Mouse (Mus musculus): Measurements from ENCODE around the gene Slc7a5. TPM values are rescaled to one million over a fixed set of nuclear protein-coding genes. Genes with fewer than 3 reads are reported as not detected.

Slc7a5 gene
- polyA plus RNA-seq, 1 experiment from 2014 or later: 19.8 TPM

DNA sequence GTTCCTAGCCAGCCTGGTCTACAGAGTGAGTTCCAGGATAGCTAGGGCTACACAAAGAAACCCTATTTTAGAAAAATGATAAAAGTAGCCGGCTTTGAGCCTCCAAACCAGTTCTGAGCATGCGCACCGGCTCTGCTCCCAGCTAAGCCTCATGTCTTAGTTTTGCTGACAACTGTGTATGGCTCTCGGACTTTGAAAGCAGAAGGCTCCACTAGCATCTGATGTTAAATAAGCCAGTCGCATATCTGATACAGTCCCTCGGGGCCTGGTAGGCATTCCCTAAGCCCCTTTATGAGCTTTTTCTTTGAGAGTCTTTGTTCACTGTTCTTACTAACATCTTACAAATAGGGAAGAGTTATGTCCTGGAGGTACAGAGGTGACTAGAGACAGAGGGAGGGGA lies 59.5 kb downstream of the Slc7a5 start:
- Histone ChIP-seq H3K27ac (ENCODE audit: low read length) (no peak overlapping the region), H3K4me2 (ENCODE audit: low read depth, low read length) (no peak overlapping the region), H3K9ac (ENCODE audit: low read length) (no peak overlapping the region), H3K9me3 (replicated peaks; ENCODE audit: control insufficient read depth, low read length) (no peaks in the 10 kb centered on the region), H3K4me1 (ENCODE audit: control insufficient read depth, insufficient read depth, low read length) (peaks cover 14% of the 10 kb centered on the region), H3K27me3 (ENCODE audit: control insufficient read depth, insufficient read depth, low read length) (no peaks in the 10 kb centered on the region), H3K36me3 (ENCODE audit: control insufficient read depth, insufficient read depth, low read length) (no peaks in the 10 kb centered on the region), H3K4me3 (replicated peaks; ENCODE audit: low read length) (no peak overlapping the region)
- no peak for ATAC-seq (ENCODE audit: insufficient read depth, low FRiP score)
- WGBS: 70% methylated on average over 6 of the region's 6 CpGs

GRCm38 (mm10) chr8:121847261-121847822 lies 60.2 kb downstream of the Slc7a5 start:
- Histone ChIP-seq H3K27ac (ENCODE audit: low read length) (no peak overlapping the region), H3K9ac (ENCODE audit: low read length) (no peak overlapping the region), H3K36me3 (ENCODE audit: control insufficient read depth, insufficient read depth, low read length) (no peaks in the 10 kb centered on the region), H3K4me3 (replicated peaks; ENCODE audit: low read length) (no peak overlapping the region), H3K4me1 (ENCODE audit: control insufficient read depth, insufficient read depth, low read length) (peaks cover 14% of the 10 kb centered on the region), H3K4me2 (ENCODE audit: low read depth, low read length) (no peak overlapping the region), H3K9me3 (replicated peaks; ENCODE audit: control insufficient read depth, low read length) (no peaks in the 10 kb centered on the region), H3K27me3 (ENCODE audit: control insufficient read depth, insufficient read depth, low read length) (no peaks in the 10 kb centered on the region)
- 74% methylated on average over 10 of the region's 10 CpGs for WGBS
- ATAC-seq (ENCODE audit: insufficient read depth, low FRiP score): no peak

GRCm38 (mm10) chr8:121846815-121847214 lies 60.7 kb downstream of the Slc7a5 start:
- no peak overlapping the region for H3K27ac ChIP-seq (ENCODE audit: low read length)
- H3K27me3 ChIP-seq (ENCODE audit: control insufficient read depth, insufficient read depth, low read length): no peaks in the 10 kb centered on the region
- H3K4me3 ChIP-seq (replicated peaks; ENCODE audit: low read length): no peak overlapping the region
- no peak overlapping the region for H3K9ac ChIP-seq (ENCODE audit: low read length)
- H3K9me3 ChIP-seq (replicated peaks; ENCODE audit: control insufficient read depth, low read length): no peaks in the 10 kb centered on the region
- H3K36me3 ChIP-seq (ENCODE audit: control insufficient read depth, insufficient read depth, low read length): no peaks in the 10 kb centered on the region
- no peak for ATAC-seq (ENCODE audit: insufficient read depth, low FRiP score)
- peaks cover 14% of the 10 kb centered on the region for H3K4me1 ChIP-seq (ENCODE audit: control insufficient read depth, insufficient read depth, low read length)
- no peak overlapping the region for H3K4me2 ChIP-seq (ENCODE audit: low read depth, low read length)

GRCm38 (mm10) chr8:121844765-121845164 lies 62.7 kb downstream of the Slc7a5 start:
- H3K36me3 ChIP-seq (ENCODE audit: control insufficient read depth, insufficient read depth, low read length): no peaks in the 10 kb centered on the region
- H3K4me2 ChIP-seq (ENCODE audit: low read depth, low read length): no peak overlapping the region
- H3K9ac ChIP-seq (ENCODE audit: low read length): no peak overlapping the region
- no peak overlapping the region for H3K27ac ChIP-seq (ENCODE audit: low read length)
- no peaks in the 10 kb centered on the region for H3K9me3 ChIP-seq (replicated peaks; ENCODE audit: control insufficient read depth, low read length)
- no peak for ATAC-seq (ENCODE audit: insufficient read depth, low FRiP score)
- no peak overlapping the region for H3K4me3 ChIP-seq (replicated peaks; ENCODE audit: low read length)
- no peaks in the 10 kb centered on the region for H3K4me1 ChIP-seq (ENCODE audit: control insufficient read depth, insufficient read depth, low read length)
- no peaks in the 10 kb centered on the region for H3K27me3 ChIP-seq (ENCODE audit: control insufficient read depth, insufficient read depth, low read length)
- 58% methylated on average over 5 of the region's 7 CpGs for WGBS

GRCm38 (mm10) chr8:121843184-121843733 lies 64.2 kb downstream of the Slc7a5 start:
- 78% methylated on average over 3 of the region's 3 CpGs for WGBS
- H3K36me3 ChIP-seq (ENCODE audit: control insufficient read depth, insufficient read depth, low read length): no peaks in the 10 kb centered on the region
- no peak overlapping the region for H3K4me3 ChIP-seq (replicated peaks; ENCODE audit: low read length)
- H3K9me3 ChIP-seq (replicated peaks; ENCODE audit: control insufficient read depth, low read length): no peaks in the 10 kb centered on the region
- no peaks in the 10 kb centered on the region for H3K27me3 ChIP-seq (ENCODE audit: control insufficient read depth, insufficient read depth, low read length)
- H3K9ac ChIP-seq (ENCODE audit: low read length): no peak overlapping the region
- no peak overlapping the region for H3K4me2 ChIP-seq (ENCODE audit: low read depth, low read length)
- no peaks in the 10 kb centered on the region for H3K4me1 ChIP-seq (ENCODE audit: control insufficient read depth, insufficient read depth, low read length)
- ATAC-seq (ENCODE audit: insufficient read depth, low FRiP score): no peak
- no peak overlapping the region for H3K27ac ChIP-seq (ENCODE audit: low read length)

GRCm38 (mm10) chr8:121842064-121842955 lies 65.2 kb downstream of the Slc7a5 start:
- H3K4me2 ChIP-seq (ENCODE audit: low read depth, low read length): no peak overlapping the region
- H3K9me3 ChIP-seq (replicated peaks; ENCODE audit: control insufficient read depth, low read length): no peaks in the 10 kb centered on the region
- H3K4me1 ChIP-seq (ENCODE audit: control insufficient read depth, insufficient read depth, low read length): no peaks in the 10 kb centered on the region
- no peak overlapping the region for H3K4me3 ChIP-seq (replicated peaks; ENCODE audit: low read length)
- H3K27me3 ChIP-seq (ENCODE audit: control insufficient read depth, insufficient read depth, low read length): no peaks in the 10 kb centered on the region
- 86% methylated on average over 8 of the region's 8 CpGs for WGBS
- no peaks in the 10 kb centered on the region for H3K36me3 ChIP-seq (ENCODE audit: control insufficient read depth, insufficient read depth, low read length)
- ATAC-seq (ENCODE audit: insufficient read depth, low FRiP score): no peak
- no peak overlapping the region for H3K27ac ChIP-seq (ENCODE audit: low read length)
- no peak overlapping the region for H3K9ac ChIP-seq (ENCODE audit: low read length)

DNA sequence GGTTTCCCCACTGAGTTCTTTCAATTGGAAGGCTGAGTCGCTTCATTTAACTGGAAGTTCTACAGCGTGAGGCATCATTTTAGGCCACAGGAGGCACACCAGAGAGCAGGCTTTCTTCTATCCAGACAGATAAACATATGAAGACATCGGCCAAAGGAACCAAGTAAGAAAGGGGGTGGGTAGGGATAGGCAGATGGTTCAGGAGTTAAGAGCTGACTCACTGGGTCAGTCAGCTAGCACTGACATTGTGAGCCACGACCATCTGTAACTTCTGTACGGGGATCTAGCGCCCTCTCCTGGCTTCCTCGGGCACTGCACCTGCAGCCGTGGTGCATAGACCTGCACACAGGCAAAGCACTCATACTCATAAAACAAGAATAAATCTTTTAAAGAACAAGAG lies 66.3 kb downstream of the Slc7a5 start:
- 47% methylated on average over 8 of the region's 8 CpGs for WGBS
- Histone ChIP-seq H3K9me3 (replicated peaks; ENCODE audit: control insufficient read depth, low read length) (no peaks in the 10 kb centered on the region), H3K27me3 (ENCODE audit: control insufficient read depth, insufficient read depth, low read length) (no peaks in the 10 kb centered on the region), H3K9ac (ENCODE audit: low read length) (no peak overlapping the region), H3K27ac (ENCODE audit: low read length) (no peak overlapping the region), H3K36me3 (ENCODE audit: control insufficient read depth, insufficient read depth, low read length) (no peaks in the 10 kb centered on the region), H3K4me1 (ENCODE audit: control insufficient read depth, insufficient read depth, low read length) (no peaks in the 10 kb centered on the region), H3K4me2 (ENCODE audit: low read depth, low read length) (no peak overlapping the region), H3K4me3 (replicated peaks; ENCODE audit: low read length) (no peak overlapping the region)
- ATAC-seq (ENCODE audit: insufficient read depth, low FRiP score): no peak

- 17% methylated on average over 6 of the region's 6 CpGs for WGBS
- Histone ChIP-seq H3K27me3 (ENCODE audit: control insufficient read depth, insufficient read depth, low read length) (no peaks in the 10 kb centered on the region), H3K36me3 (ENCODE audit: control insufficient read depth, insufficient read depth, low read length) (no peaks in the 10 kb centered on the region), H3K9ac (ENCODE audit: low read length) (no peak overlapping the region), H3K4me1 (ENCODE audit: control insufficient read depth, insufficient read depth, low read length) (peaks cover 13% of the 10 kb centered on the region), H3K4me3 (replicated peaks; ENCODE audit: low read length) (no peak overlapping the region), H3K4me2 (ENCODE audit: low read depth, low read length) (no peak overlapping the region), H3K9me3 (replicated peaks; ENCODE audit: control insufficient read depth, low read length) (no peaks in the 10 kb centered on the region), H3K27ac (ENCODE audit: low read length) (no peak overlapping the region)
- ATAC-seq (ENCODE audit: insufficient read depth, low FRiP score): no peak
Observed at GRCm38 (mm10) chr8:121832503-121832902, 75.0 kb downstream of the Slc7a5 start.

DNA sequence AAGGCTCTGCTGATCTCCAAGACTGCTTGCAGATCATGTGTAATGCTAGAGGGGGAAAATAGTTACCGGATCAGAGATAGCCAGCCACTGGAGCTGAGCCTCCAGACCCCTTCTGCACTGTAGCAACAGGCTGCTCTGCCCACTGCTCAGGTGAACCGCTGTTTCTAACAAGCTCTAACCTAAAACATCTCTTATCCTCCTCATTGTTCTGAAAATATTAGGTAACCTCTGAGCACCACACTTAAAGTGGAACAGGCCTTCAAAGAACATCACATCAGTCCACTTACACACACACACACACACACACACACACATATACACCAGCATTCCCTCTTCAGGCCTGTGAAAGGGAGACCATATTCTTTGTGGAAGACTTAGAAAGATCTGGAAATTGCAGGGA lies 75.4 kb downstream of the Slc7a5 start:
- no peaks in the 10 kb centered on the region for H3K27me3 ChIP-seq (ENCODE audit: control insufficient read depth, insufficient read depth, low read length)
- 79% methylated on average over 2 of the region's 2 CpGs for WGBS
- no peak overlapping the region for H3K4me2 ChIP-seq (ENCODE audit: low read depth, low read length)
- H3K36me3 ChIP-seq (ENCODE audit: control insufficient read depth, insufficient read depth, low read length): no peaks in the 10 kb centered on the region
- no peak overlapping the region for H3K4me3 ChIP-seq (replicated peaks; ENCODE audit: low read length)
- H3K9ac ChIP-seq (ENCODE audit: low read length): no peak overlapping the region; the same call in 1 of the 2 replicates
- H3K9me3 ChIP-seq (replicated peaks; ENCODE audit: control insufficient read depth, low read length): no peaks in the 10 kb centered on the region
- H3K27ac ChIP-seq (ENCODE audit: low read length): no peak overlapping the region
- no peak for ATAC-seq (ENCODE audit: insufficient read depth, low FRiP score)
- H3K4me1 ChIP-seq (ENCODE audit: control insufficient read depth, insufficient read depth, low read length): peaks cover 13% of the 10 kb centered on the region

Measured in stomach, embryonic 16.5 days (tissue).